Mouse (Mus musculus) right cerebral cortex, postnatal 14 days (tissue): Measurements from ENCODE around the gene 4933428G20Rik.
A peak's percentile ranks its signal among the peaks of the same experiment; 100 is the strongest.

Source experiments
- DNase-seq: peaks from one replicate; pipeline ENCODE4 v3.0.0; 2022

4933428G20Rik gene

DNA sequence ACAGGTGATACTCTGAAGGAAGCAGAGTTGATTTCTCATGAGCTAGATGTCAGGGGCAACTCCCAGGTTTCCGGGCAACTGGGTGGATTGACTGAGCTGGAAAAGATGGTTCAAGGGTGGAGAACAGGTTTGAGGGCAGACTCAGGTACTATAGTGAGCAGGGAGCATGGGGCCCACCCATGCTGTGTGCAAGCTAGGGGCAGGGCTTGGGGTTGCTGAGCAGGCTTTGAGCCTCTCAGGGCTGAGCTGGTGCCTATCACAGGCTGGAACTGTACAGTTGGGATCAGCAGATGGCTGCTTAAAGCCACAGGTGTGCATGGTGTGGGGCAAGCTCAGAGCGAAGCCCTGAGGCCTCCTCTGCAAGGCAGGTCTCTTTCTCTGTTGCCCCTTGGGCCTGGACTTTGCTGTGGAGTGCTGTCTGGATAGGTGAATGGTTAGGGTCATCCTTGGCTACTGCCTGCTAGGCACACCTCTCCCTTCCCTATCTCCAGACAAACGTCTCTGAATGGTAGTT lies 38.8 kb downstream of the 4933428G20Rik start:
- DNase-seq: no peak

DNA sequence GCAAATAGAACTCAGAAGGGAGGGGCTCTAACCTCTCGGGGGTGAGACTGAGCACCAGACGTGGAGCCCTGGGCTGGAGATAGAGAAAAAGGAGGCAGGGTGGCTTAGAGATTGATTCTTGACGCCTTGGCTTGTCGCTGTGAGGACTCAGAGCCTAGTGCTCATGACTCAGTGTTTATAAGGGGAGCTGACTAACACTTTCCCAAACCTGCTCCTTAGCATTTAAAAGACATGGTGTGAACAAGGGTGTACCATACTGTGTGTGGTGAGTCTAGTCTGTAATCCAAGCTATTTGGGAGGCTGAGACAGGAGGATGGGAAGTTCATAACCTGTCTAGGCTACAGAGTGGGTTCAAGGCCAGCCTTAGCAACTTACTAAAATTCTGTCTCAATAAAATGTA lies 43.0 kb downstream of the 4933428G20Rik start:
- DNase-seq: no peak

DNA sequence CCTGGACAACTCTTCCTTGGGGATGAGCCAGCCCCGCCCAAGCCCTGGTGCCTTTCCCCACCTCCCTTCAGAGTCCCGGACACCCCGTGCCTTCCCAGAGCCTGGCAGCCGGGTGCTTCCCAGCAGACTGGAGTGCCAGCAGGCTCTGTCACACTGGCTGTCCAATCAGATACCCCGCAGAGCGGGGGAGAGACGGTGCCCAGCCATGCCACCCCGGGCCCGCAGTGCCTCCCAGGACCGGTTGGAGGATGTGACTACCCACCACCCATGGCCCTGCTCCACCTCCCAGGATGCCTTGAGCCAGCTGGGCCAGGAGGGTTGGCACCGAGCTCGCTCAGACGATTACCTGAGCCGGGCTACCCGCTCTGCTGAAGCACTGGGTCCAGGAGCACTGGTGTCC lies 48.5 kb downstream of the 4933428G20Rik start:
- no peak for DNase-seq

DNA sequence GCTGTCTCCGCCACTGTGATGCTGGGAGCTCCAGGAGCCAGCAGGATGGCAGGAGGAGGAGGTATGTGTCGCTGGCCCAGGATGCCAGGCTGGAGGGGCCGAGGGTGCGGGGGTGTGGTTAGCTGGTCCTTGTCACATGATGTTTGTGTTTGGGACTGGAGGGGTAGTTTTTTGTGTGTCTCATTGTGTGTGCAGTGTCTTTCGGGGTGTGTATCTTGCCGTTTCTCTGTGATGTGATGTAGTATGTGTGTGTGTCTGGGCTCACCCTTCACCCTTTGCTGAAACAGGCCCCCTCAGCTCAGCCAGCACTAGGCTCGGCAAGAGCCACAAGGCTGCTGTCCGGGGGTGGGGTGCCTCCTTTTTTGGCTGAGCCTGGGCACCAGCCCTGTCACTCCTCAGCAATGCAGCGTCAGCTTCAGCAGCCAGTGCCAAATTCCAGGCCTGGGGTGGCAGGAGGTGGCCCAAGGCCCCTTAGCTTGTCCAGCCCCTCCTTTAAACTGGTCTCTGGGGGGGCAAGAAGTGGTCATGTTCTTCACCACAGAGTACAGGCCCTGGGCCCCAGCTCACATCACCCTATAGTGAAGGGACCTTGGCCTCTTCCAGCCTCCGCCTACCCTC lies 49.7 kb downstream of the 4933428G20Rik start:
- DNase-seq: no peak

DNA sequence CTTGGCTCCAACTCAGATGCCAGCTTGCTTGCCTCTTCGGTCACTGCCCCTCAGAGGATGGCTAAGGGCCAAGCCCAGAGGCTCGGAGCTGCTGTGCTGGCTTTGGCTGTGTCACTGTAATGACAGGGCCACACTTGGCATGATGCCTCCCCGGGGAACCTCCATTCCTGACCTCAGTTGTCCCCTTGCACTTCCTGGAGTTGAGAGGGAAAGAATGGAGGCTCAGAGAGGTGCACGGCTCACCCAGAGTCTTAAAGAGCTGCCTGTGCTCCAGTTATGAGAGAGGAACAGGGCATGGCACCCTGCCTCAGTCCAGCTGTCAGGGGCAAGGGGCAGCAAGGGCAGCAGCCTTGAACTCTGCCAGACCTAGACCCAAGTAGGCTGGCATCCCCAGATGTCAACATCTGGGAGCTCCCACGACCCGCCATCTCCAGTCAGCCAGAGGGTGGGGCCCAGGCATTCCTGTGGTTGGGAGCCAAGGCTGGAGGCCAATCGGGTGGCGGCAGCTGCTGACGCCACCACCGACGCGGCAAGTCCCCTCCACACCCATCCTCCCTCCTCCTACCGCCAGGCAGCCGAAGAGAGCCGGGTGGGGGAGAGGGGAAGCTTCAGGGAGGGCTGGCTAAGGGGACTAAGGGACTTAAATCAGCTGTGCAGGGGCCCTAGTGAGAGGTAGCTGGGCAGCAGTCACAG lies 50.4 kb downstream of the 4933428G20Rik start:
- peak; percentile 78 for DNase-seq

DNA sequence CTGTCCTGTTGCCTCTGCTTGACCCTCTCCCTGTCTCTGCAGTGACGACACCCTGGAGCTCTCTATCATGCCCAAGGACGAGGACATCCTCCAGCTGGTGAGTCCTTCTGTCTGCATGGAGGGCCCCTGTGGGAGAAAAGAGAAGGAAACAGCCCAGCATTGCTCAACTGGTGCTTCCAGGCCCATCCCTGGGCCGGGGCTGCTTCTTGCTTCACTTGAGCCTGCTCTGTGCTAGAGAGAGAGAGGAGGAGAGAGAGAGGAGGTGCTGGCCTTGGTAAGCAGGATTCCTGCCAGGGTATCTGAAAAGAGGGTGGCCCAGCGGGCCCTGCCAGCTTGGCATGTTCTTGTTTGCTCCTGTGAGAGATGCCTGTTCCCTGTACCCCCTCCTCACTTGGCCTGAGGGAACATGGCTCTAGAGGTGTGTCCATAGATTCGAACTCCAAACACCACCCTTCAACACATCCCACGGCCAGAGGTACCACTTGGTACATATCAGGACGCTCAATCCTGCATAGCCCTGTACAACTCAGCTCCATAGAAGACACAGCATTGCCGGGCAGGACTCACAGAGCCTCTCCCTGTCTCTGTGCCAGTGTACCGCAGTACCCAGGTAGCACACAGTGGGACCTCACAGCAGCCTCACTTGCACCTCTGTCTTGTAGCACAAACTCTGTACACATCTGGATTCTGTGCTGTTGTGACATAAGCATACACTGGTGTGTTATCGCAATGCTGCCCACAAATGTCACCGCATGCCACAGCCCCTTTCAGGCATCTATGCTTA lies 51.3 kb downstream of the 4933428G20Rik start:
- DNase-seq: no peak

DNA sequence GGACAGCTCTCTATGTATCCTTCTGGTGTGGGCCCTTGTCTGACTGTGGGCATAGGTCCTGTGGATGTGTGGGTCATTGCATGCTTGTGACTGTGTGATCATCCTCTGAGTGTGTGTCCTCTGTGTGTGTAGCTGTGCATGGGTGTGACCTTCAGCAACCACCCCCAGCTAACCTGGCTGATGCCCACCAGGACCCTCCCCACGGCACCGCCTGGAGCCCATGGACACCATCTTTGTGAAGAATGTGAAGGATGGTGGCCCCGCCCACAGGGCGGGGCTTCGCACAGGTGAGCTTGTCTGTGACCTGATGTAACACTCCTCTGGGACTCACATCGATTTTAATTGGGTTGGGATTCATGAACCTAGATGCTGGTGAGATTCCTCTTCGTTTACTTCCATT lies 52.2 kb downstream of the 4933428G20Rik start:
- DNase-seq: no peak

DNA sequence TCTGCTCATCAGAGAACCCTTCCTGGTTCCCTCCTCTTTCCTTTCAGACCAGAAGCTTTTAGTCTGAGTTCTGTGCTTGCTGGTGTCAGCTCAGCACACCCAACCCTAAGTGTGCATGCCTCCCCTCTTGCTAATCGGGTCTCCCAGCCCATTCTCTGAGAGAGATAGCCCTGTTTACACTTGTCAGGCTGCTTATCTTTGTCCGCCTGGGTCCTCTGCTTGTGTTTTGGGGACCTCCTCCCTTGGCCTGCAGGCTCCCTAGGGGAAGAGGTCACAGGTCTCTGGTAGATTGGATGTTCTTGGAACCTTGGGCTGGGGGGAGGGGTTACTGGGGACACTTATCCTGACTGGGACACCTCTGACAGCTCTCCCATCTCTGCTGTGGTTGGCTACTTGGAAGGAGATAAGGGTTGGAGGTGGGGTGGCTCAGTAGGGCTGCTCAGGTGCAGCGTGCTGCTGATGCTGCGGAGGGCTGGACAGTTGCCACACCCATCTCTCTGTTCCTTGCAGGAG lies 54.1 kb downstream of the 4933428G20Rik start:
- DNase-seq: no peak

DNA sequence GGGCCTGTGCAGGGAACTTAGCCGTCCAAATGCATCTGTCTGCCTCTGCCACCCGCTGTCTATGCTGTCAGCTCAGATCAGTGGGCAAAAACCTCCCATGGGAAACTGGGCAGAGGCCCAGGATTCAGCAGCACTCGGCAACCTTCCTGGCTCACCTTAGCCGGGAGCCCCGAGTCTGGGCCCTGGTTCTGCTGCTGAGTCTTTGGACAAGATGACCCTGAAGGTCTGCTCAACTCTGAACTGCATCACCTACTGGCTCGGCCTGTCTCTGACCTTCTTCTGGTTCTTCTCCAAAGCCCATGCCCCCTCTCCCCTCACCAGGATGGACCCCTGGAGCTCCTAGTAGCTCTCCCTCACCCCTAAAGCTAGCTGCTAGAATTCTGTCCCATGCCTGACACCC lies 54.5 kb downstream of the 4933428G20Rik start:
- DNase-seq: no peak

DNA sequence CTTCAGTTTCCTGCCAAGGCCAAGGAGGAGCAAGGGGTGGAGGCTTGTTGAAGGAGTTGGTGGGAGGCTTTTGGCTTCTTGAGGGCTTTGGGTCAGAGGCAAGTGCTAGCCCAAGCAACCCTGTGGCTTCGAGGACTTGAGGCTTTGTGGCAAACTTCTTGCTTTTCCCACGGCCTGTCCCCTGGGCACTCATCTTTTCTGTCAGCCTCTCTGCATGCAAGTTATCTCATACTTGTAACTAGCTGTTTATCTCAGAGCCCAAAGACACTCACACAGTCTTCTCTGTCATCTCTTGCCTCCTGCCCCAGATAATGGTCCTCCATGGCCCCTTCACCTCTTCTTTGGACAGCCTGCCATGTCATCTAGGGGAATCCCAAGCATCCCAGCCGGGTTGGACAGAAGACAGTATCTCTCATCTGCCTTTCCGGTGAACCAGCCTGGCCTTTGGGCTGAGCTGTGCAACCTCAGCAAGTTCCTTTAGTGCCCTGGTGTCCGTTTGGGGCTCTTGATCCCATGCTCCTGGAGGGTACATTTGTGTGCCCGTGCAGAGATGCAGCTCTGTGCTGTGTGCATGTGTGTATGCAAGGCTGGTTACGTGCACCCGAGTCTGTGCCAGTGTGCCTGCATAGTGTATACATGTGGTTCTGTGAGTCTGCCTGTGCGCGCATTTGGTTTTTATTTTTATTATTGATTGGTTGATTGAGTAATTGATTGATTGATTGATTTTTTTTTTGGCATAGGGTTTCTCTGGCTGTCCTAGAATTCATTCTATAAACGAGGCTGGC lies 57.1 kb downstream of the 4933428G20Rik start:
- DNase-seq: no peak

DNA sequence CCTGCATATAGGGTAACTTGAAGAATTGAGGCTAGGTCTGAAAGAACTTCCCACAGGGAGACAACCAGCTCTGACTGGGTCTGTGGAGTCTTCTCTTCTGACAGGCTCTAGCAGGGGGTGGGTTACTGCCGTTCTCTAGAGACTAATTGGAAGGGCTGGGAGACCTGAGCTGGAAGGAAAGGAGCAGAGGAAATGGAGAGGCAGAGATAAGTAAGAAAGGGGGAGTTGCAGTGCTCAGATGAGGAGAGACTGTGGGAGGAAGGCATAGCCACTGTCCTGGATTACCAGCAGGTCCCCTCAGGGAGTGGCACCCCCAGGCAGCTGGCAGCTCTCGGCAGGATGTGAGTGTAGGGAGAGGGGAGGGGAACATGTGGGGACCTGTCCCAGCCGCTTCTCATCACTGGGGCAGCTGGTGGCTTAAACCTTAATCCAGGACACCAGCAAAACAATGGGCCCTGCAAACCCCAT lies 58.4 kb downstream of the 4933428G20Rik start:
- no peak for DNase-seq

DNA sequence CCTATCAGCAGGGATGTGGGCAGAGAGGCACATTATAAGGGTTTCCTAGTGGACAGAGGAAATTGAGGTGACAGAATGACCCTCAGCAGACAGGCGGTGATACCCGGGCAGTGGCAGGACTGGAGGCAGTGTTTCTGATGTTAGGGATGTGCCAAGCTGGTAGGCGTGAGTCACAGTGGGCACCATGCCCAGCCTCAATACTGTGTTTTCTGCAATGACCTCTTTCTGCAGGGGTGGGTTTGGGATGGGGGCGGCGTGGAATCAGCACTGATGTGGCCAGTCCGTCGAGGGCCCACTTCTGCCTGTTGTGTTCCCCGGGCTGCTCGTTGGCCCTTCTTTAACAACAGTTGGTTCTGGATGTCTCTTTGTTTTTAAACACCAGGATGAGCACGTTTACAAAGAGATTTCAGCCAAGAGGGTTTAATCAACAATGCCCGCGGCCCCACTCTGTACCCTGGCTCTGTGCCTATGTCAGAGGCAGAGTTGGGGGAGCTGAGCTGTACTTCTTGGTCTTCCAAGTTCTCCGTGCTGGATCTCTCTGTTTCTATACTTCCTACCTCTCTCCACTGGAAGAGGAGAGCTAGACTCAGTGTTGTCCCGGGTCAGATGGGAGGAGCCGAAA lies 59.0 kb downstream of the 4933428G20Rik start:
- DNase-seq: peak; percentile 43
